Mouse (Mus musculus): Measurements from ENCODE around the gene Stoml3. TPM values are rescaled to one million over a fixed set of nuclear protein-coding genes. Genes with fewer than 3 reads are reported as not detected.
A peak's percentile ranks its signal among the peaks of the same experiment; 100 is the strongest.

The Stoml3 gene
- polyA plus RNA-seq, 1 experiment from 2014 or later: not detected

DNA sequence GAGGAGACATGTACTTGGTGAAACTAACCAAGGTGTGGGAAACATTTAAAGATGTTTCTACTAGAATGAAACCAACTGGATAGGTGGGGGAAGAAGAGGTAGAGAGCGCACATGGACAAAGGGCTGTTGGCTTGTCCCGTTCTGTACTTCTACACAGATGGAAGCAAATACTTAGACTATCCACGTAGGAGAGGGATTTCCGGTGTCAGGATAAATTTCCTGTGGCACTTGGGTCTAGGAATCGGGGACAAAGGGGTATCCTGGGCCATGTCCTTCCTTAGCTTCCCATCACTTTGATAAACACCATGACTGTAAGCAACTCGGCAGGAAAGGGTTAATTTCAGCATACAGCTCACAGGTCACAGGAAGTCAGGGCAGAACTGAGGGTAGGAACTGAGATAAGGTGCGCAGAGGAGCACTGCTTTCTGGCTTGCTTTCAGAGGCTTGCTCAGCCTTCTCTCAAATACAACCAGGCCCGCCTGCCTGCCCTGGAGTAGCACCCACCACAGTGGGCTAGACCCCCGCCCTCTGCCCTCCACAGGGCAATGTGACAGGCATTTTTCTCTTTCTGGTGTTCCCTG is 1.4 kb upstream of the Stoml3 start:
- Histone ChIP-seq H3K4me2 (ENCODE audit: low read depth, low read length) (peak overlapping the region; percentile 12; the same call in 1 of the 2 replicates), H3K9ac (ENCODE audit: low read length) (peak overlapping the region; percentile 31)

DNA sequence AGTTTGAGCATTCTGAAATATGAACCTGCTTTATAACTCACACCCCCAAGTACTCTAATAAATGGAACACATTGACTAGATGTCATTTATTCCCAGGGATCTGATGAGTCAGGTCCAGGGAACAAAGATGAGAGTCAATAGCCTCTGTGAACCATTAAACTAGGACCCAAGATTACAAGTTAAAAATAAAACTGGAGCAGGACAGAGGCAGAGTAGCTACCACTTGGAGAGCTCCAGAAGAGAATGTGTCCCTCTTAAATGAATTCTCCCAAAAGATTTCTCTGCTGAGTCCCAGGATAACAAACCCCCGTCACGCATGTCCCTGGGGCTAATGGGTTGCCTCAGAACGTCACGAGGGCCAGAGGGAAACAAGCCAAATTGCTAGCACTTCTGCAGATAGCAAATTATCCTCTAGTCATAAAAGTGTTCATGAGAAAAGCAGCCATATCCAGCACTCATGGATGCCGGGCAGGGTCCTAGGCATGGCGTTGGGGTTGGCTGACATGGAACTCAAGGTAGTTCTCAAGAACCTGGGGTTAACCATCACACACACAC is 10.0 kb downstream of the Stoml3 start:
- Histone ChIP-seq H3K27me3 (ENCODE audit: control insufficient read depth, insufficient read depth, low read length) (no peaks in the 10 kb centered on the region; the same call in 1 of the 2 replicates), H3K9me3 (replicated peaks; ENCODE audit: control insufficient read depth, low read length) (no peaks in the 10 kb centered on the region), H3K4me2 (ENCODE audit: low read depth, low read length) (no peak overlapping the region), H3K4me3 (ENCODE audit: low read length) (no peak overlapping the region), H3K36me3 (ENCODE audit: control insufficient read depth, insufficient read depth) (no peaks in the 10 kb centered on the region), H3K4me1 (ENCODE audit: control insufficient read depth, insufficient read depth, low read length) (no peaks in the 10 kb centered on the region), H3K27ac (ENCODE audit: low read length) (no peak overlapping the region), H3K9ac (ENCODE audit: low read length) (no peak overlapping the region)
- WGBS: 65% methylated on average over 6 of the region's 6 CpGs
- ATAC-seq (replicated peaks; ENCODE audit: extremely low read depth, insufficient read depth, low FRiP score): no peak

More for the DNA sequence above, 1.4 kb upstream of the Stoml3 start:
- Histone ChIP-seq H3K27ac (ENCODE audit: low read length) (peak overlapping the region; percentile 61), H3K4me1 (ENCODE audit: control insufficient read depth, insufficient read depth, low read length) (peaks cover 12% of the 10 kb centered on the region), H3K27me3 (ENCODE audit: control insufficient read depth, insufficient read depth, low read length) (no peaks in the 10 kb centered on the region), H3K9me3 (replicated peaks; ENCODE audit: control insufficient read depth, low read length) (no peaks in the 10 kb centered on the region), H3K36me3 (ENCODE audit: control insufficient read depth, insufficient read depth) (peaks cover 2% of the 10 kb centered on the region), H3K4me3 (ENCODE audit: low read length) (no peak overlapping the region)
- 47% methylated on average over 9 of the region's 9 CpGs for WGBS
- ATAC-seq (replicated peaks; ENCODE audit: extremely low read depth, insufficient read depth, low FRiP score): peak; percentile 80

DNA sequence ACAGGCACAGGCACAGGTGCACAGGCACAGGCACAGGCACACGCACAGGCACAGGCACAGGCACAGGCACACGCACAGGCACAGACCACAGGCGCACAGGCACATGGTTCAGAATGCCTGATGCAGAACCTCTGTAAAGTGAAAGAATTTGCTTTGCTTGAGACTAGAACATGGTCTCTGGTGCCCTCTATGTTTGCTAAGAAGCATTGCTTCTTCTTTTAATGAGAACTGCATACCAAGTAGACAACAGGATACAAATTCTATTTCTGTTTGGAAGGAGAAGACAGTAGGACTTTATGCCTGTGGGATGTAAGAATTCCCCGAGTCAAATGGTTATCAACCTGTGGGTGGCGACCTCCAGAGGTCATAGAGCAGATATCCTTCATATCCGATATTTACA is 14.0 kb downstream of the Stoml3 start:
- H3K4me3 ChIP-seq (ENCODE audit: low read length): no peak overlapping the region

DNA sequence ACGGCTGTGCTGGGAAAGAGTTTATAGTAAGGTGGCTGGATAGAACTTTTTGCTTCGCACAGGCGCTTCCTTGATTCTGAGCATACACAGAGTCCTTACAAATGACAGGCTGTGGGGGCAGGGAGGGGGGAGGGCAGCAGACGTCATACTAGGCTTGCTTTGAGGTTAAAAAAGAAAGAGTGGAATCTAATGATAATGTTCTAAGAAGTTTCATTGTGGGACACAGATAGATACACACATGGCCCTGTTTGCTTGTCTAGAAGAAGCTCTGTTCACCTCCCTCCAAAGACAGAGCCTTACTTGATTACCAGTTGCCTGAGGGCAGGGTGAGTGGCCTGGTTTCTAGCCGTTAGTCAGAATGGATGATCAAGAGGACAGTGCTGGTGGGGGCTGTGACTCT is 24.6 kb downstream of the Stoml3 start:
- H3K4me1 ChIP-seq (ENCODE audit: control insufficient read depth, insufficient read depth, low read length): 0 out of 2 replicates have a peak, but pooled peaks cover 2% of the 10 kb centered on the region
- no peaks in the 10 kb centered on the region for H3K27me3 ChIP-seq (ENCODE audit: control insufficient read depth, insufficient read depth, low read length)
- no peak for ATAC-seq (replicated peaks; ENCODE audit: extremely low read depth, insufficient read depth, low FRiP score)
- H3K27ac ChIP-seq (ENCODE audit: low read length): no peak overlapping the region
- no peak overlapping the region for H3K9ac ChIP-seq (ENCODE audit: low read length)
- WGBS: 49% methylated on average over 5 of the region's 5 CpGs
- H3K9me3 ChIP-seq (replicated peaks; ENCODE audit: control insufficient read depth, low read length): no peaks in the 10 kb centered on the region
- H3K36me3 ChIP-seq (ENCODE audit: control insufficient read depth, insufficient read depth): no peaks in the 10 kb centered on the region
- H3K4me3 ChIP-seq (ENCODE audit: low read length): no peak overlapping the region
- no peak overlapping the region for H3K4me2 ChIP-seq (ENCODE audit: low read depth, low read length)

More for the DNA sequence above, 14.0 kb downstream of the Stoml3 start:
- Histone ChIP-seq H3K9ac (ENCODE audit: low read length) (no peak overlapping the region), H3K27me3 (ENCODE audit: control insufficient read depth, insufficient read depth, low read length) (no peaks in the 10 kb centered on the region; the same call in 1 of the 2 replicates), H3K9me3 (replicated peaks; ENCODE audit: control insufficient read depth, low read length) (no peaks in the 10 kb centered on the region), H3K27ac (ENCODE audit: low read length) (no peak overlapping the region), H3K4me1 (ENCODE audit: control insufficient read depth, insufficient read depth, low read length) (no peaks in the 10 kb centered on the region), H3K4me2 (ENCODE audit: low read depth, low read length) (no peak overlapping the region), H3K36me3 (ENCODE audit: control insufficient read depth, insufficient read depth) (no peaks in the 10 kb centered on the region)
- ATAC-seq (replicated peaks; ENCODE audit: extremely low read depth, insufficient read depth, low FRiP score): no peak
- 55% methylated on average over 6 of the region's 6 CpGs for WGBS

DNA sequence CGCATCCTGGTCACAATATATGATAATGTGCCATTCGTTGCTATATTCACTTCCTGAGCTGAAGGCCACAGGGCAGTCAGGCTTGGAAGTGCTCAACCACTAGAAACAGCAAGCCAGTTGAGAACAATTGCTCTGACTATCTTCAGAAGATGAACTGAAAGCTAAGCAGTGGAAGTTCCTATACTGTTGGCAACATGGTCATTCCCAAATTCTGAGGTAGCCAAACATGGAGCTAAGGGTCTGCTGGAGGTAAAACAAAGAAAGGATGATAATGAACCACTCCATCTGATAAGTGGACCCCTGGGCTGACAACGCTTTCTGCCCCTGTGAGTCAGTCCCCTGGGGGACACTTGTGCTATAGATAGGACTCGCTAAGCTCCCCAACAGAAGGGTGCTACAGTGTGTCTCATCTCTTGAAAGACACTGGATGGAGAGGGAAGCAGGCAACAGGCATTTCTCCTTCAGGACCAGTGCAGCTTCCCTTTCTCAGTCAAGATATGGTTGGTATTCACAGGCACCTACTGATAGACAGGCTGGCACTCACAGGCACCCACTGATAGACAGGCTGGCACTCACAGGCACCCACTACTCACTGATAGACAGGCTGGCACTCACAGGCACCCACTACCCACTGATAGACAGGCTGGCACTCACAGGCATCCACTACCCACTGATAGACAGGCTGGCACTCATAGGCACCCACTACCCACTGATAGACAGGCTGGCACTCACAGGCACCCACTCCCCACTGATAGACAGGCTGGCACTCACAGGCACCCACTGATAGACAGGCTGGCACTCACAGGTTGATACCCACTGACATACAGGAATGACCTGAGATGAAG is 26.0 kb downstream of the Stoml3 start:
- ATAC-seq (replicated peaks; ENCODE audit: extremely low read depth, insufficient read depth, low FRiP score): no peak
- 57% methylated on average over 4 of the region's 4 CpGs for WGBS
- H3K4me1 ChIP-seq (ENCODE audit: control insufficient read depth, insufficient read depth, low read length): 0 out of 2 replicates have a peak, but pooled peaks cover 2% of the 10 kb centered on the region

DNA sequence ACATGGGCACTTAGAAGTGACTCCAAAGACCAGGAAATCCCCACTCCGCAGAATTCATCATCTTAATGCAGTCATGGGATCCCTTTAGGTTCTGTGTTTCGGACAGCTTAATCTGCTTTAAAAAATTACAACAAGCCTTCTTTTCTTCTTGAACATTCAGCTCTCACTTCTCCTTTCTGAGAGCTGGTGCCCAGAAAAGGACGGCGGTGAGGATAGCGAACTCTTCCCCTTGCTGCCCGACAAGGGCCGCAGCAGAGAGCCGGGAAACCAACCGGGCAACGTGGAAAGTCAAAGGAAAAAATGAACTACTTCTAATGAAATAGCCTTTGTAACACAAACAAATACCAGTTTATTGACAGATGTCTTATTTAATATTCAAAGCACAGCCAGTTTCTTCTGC is 34.3 kb downstream of the Stoml3 start:
- WGBS: 89% methylated on average over 10 of the region's 10 CpGs
- H3K27me3 ChIP-seq (ENCODE audit: control insufficient read depth, insufficient read depth, low read length): no peaks in the 10 kb centered on the region

More for the DNA sequence above, 26.0 kb downstream of the Stoml3 start:
- H3K4me3 ChIP-seq (ENCODE audit: low read length): no peak overlapping the region
- no peak overlapping the region for H3K4me2 ChIP-seq (ENCODE audit: low read depth, low read length)
- H3K9ac ChIP-seq (ENCODE audit: low read length): no peak overlapping the region
- H3K9me3 ChIP-seq (replicated peaks; ENCODE audit: control insufficient read depth, low read length): no peaks in the 10 kb centered on the region
- no peaks in the 10 kb centered on the region for H3K36me3 ChIP-seq (ENCODE audit: control insufficient read depth, insufficient read depth)
- H3K27ac ChIP-seq (ENCODE audit: low read length): no peak overlapping the region
- H3K27me3 ChIP-seq (ENCODE audit: control insufficient read depth, insufficient read depth, low read length): no peaks in the 10 kb centered on the region

DNA sequence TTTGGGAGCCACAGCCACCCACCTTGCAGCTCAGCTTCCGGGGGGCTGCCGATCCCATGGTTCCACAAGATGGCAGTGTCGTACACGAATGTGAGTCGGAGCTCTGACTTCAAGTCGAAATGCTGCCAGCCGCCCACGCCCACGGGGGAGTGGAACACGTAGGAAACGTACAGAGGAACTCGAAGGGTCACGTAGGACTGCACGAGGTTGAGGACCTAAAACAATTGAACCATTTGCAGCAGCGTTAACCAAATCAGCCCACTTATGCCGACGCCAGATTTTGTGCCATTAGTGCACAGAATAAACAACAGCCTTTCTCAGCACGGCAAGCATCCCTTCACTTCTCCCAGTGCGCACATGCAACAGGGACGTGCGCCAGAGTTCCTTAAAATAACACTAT is 37.3 kb downstream of the Stoml3 start:
- H3K27ac ChIP-seq (ENCODE audit: low read length): no peak overlapping the region
- WGBS: 7% methylated on average over 21 of the region's 21 CpGs
- peak overlapping the region; percentile 53 for H3K4me3 ChIP-seq (ENCODE audit: low read length)

More for the DNA sequence above, 34.3 kb downstream of the Stoml3 start:
- no peaks in the 10 kb centered on the region for H3K9me3 ChIP-seq (replicated peaks; ENCODE audit: control insufficient read depth, low read length)
- H3K4me3 ChIP-seq (ENCODE audit: low read length): no peak overlapping the region
- ATAC-seq (replicated peaks; ENCODE audit: extremely low read depth, insufficient read depth, low FRiP score): no peak
- H3K4me2 ChIP-seq (ENCODE audit: low read depth, low read length): no peak overlapping the region
- H3K4me1 ChIP-seq (ENCODE audit: control insufficient read depth, insufficient read depth, low read length): no peaks in the 10 kb centered on the region
- H3K36me3 ChIP-seq (ENCODE audit: control insufficient read depth, insufficient read depth): no peaks in the 10 kb centered on the region
- no peak overlapping the region for H3K9ac ChIP-seq (ENCODE audit: low read length)
- H3K27ac ChIP-seq (ENCODE audit: low read length): no peak overlapping the region

DNA sequence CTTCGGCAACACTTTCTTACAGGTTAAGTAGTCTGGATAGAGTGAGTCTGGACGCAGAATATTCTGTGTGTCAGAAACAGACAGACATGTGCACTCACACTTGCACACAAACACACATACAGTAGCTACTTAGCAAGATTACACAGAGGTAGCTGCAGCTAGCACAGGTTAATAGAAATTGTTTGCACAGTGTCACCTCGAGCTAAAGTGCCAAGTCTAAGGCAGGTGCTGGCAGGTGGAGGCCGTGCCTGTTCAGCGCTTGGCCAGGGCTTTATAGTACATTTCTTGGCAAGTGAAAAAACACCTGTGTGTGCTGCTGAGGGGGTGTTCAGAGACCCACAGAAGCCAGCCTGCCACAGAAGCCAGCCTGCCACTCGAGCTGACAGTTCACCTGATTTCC is 41.9 kb downstream of the Stoml3 start:
- Histone ChIP-seq H3K36me3 (ENCODE audit: control insufficient read depth, insufficient read depth) (no peaks in the 10 kb centered on the region), H3K4me2 (ENCODE audit: low read depth, low read length) (no peak overlapping the region), H3K27ac (ENCODE audit: low read length) (no peak overlapping the region), H3K9me3 (replicated peaks; ENCODE audit: control insufficient read depth, low read length) (no peaks in the 10 kb centered on the region), H3K4me1 (ENCODE audit: control insufficient read depth, insufficient read depth, low read length) (no peaks in the 10 kb centered on the region), H3K9ac (ENCODE audit: low read length) (no peak overlapping the region), H3K4me3 (ENCODE audit: low read length) (no peak overlapping the region), H3K27me3 (ENCODE audit: control insufficient read depth, insufficient read depth, low read length) (no peaks in the 10 kb centered on the region)
- WGBS: 72% methylated on average over 6 of the region's 6 CpGs
- ATAC-seq (replicated peaks; ENCODE audit: extremely low read depth, insufficient read depth, low FRiP score): no peak

More for the DNA sequence above, 37.3 kb downstream of the Stoml3 start:
- no peak; the same call in 1 of the 2 replicates for ATAC-seq (replicated peaks; ENCODE audit: extremely low read depth, insufficient read depth, low FRiP score)
- peak overlapping the region; percentile 81 for H3K4me2 ChIP-seq (ENCODE audit: low read depth, low read length)
- no peaks in the 10 kb centered on the region for H3K36me3 ChIP-seq (ENCODE audit: control insufficient read depth, insufficient read depth)
- H3K9ac ChIP-seq (ENCODE audit: low read length): peak overlapping the region; percentile 59; the same call in 1 of the 2 replicates
- H3K9me3 ChIP-seq (replicated peaks; ENCODE audit: control insufficient read depth, low read length): no peaks in the 10 kb centered on the region
- no peaks in the 10 kb centered on the region for H3K27me3 ChIP-seq (ENCODE audit: control insufficient read depth, insufficient read depth, low read length)
- H3K4me1 ChIP-seq (ENCODE audit: control insufficient read depth, insufficient read depth, low read length): no peaks in the 10 kb centered on the region

DNA sequence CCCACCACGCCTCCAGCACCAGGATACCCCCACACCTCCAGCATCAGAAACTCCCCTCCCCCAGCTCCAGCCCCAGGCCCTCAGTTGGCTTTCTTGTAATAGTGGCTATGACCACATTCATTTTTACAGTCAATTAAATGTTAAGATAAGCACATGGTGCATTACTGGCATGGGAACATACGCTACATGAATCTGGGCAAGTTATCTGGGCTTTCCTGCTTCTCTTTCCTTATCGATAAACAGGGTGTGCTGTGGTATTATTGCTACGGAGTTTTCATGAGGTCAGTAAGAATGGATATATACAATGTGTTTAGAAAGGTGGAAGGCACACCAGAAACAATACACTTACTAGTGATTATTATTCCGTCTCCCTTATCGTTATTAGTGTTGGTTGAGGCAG is 43.6 kb downstream of the Stoml3 start:
- H3K4me3 ChIP-seq (ENCODE audit: low read length): no peak overlapping the region
- H3K27me3 ChIP-seq (ENCODE audit: control insufficient read depth, insufficient read depth, low read length): no peaks in the 10 kb centered on the region
- no peaks in the 10 kb centered on the region for H3K4me1 ChIP-seq (ENCODE audit: control insufficient read depth, insufficient read depth, low read length)
- peaks cover 1% of the 10 kb centered on the region; the same call in 1 of the 2 replicates for H3K9me3 ChIP-seq (replicated peaks; ENCODE audit: control insufficient read depth, low read length)
- H3K4me2 ChIP-seq (ENCODE audit: low read depth, low read length): no peak overlapping the region
- WGBS: 90% methylated on average over 6 of the region's 6 CpGs
- no peak for ATAC-seq (replicated peaks; ENCODE audit: extremely low read depth, insufficient read depth, low FRiP score)
- H3K9ac ChIP-seq (ENCODE audit: low read length): no peak overlapping the region
- H3K36me3 ChIP-seq (ENCODE audit: control insufficient read depth, insufficient read depth): peaks cover 4% of the 10 kb centered on the region
- no peak overlapping the region for H3K27ac ChIP-seq (ENCODE audit: low read length)
